Mouse (Mus musculus) embryonic facial prominence, embryonic 15.5 days (tissue): Measurements from ENCODE around the gene Tsc1. TPM values are rescaled to one million over a fixed set of nuclear protein-coding genes. Genes with fewer than 3 reads are reported as not detected.

ENCODE experiments used
- ATAC-seq: fragments of 200-750 bp; cut with Nextera tagmentation; 2 replicates; pipeline ENCODE4 v1.8.0; 2017; ENCODE audit warnings: low read depth, moderate TSS enrichment; ENCODE audit not compliant: insufficient number of reproducible peaks, low FRiP score, low TSS enrichment
- H3K27ac ChIP-seq: fragments of 300-500 bp; sonication (generic); replicated peaks from 2 replicates; pipeline ENCODE4 v1.5.1; 2015; ENCODE audit warnings: mild to moderate bottlenecking, inconsistent platforms
- H3K27me3 ChIP-seq: fragments of 300-500 bp; sonication (generic); 2 replicates; pipeline ENCODE4 v1.6.1; 2015; ENCODE audit warnings: inconsistent platforms
- H3K36me3 ChIP-seq: fragments of 300-500 bp; sonication (generic); 2 replicates; pipeline ENCODE4 v1.6.1; 2015; ENCODE audit warnings: mild to moderate bottlenecking, inconsistent platforms
- H3K4me1 ChIP-seq: fragments of 300-500 bp; sonication (generic); 2 replicates; pipeline ENCODE4 v1.6.1; 2015; ENCODE audit warnings: inconsistent platforms
- H3K4me2 ChIP-seq: fragments of 300-500 bp; sonication (generic); replicated peaks from 2 replicates; pipeline ENCODE4 v1.6.1; 2015; ENCODE audit warnings: mild to moderate bottlenecking, inconsistent platforms
- H3K4me3 ChIP-seq: fragments of 300-500 bp; sonication (generic); replicated peaks from 2 replicates; pipeline ENCODE4 v1.5.1; 2015; ENCODE audit warnings: mild to moderate bottlenecking, inconsistent platforms
- H3K9ac ChIP-seq: fragments of 300-500 bp; sonication (generic); 2 replicates; pipeline ENCODE4 v1.6.1; 2015; ENCODE audit warnings: inconsistent platforms
- H3K9me3 ChIP-seq: fragments of 300-500 bp; sonication (generic); replicated peaks from 2 replicates; pipeline ENCODE4 v1.6.1; 2016; ENCODE audit warnings: inconsistent platforms
- WGBS: fragments of 180-500 bp; shearing (Covaris S2); methylation state at CpG from one replicate; pipeline ENCODE4 v1.1.7; 2015; 5-methylcytosine and 5-hydroxymethylcytosine counted together
- polyA plus RNA-seq: library from polyadenylated mRNA; unstranded; fragments of >200 nt; fragmentation: Nextera tagmentation; extraction: Ambion mirVana; gene quantifications from 2 replicates; pipeline ENCODE4 v1.2.1, GENCODE M21; 2015

The Tsc1 gene
- polyA plus RNA-seq = 17.2 and 18.0 TPM in 2 replicates

DNA sequence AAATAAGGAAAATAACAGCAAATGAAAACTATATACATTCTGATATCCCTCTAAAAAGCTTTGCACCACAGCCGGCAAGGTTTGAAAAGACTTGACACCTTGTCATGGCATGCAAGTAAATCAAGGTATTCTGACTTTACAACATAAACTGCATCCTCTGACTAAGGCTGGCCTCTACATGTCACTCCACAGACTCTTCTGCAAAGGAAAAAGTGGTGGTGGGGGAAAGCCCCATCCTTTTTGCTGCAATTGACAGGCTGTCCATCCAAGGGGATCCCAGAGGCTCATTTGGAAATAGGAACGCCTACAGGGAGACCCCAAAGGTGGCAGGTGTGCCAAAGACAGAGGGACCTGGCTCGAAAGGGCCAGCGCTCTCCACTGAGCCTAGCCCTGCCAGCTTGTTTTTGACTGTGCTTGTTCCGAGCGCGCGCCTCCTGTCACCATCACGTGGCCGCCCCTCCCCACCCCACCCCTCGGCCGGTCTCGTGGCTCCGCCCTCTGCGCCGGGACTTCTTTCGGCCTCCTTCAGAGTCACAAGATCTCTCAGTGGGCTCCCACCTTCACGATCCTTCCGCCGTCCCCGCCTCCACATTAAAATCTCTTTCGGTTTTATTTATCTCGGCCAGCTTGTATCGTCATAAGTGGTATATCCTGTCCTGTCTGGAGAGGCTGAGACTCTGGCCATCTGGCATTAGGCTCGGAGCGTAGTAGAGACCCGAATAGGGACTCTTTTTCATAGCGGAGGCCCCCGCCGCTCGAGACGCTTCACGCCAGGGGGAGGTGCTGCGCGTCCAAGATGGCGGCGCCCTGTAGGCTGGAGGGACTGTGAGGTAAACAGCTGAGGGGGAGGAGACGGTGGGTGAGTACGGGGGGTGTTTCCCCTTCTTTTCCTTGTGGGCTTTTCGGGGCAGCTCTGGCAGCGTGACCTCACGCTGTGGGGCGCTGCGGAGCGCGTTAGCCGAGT is at the start of gene Tsc1:
Gene Tsc1, plus strand, starts transcription at position 768 of the 964 bp plus-strand sequence.
- Histone ChIP-seq H3K9ac (peak within 1 kb of the TSS; percentile 69), H3K36me3 (no peaks in the 10 kb centered on the region), H3K4me1 (peaks cover 35% of the 10 kb centered on the region), H3K27me3 (no peaks in the 10 kb centered on the region), H3K27ac (peak within 1 kb of the TSS; percentile 90), H3K9me3 (no peaks in the 10 kb centered on the region), H3K4me2 (peak within 1 kb of the TSS; percentile 71), H3K4me3 (peak within 1 kb of the TSS; percentile 98)
- 1% methylated on average over 47 of the region's 47 CpGs for WGBS
- peak; percentile 94 for ATAC-seq

DNA sequence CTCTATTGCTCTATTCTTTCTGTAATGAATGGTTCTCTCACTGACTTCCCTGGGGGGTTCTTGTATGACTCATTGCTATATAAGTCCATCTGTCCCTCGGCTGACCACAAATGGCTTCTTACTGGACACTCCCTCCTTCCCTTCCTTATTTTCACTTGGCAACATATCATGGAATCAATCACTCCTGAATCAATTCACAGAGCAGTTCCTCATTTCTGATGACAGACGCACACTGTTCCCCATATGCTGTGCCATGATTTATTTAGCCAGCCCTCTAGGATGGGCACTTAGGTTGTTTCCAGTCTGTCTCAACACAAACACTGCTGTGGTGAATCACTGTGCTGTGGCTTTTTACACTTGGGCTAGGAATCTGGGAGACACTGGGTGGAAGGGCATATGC is 49.5 kb upstream of the Tsc1 start:
- H3K9ac ChIP-seq = no peak overlapping the region
- no peaks in the 10 kb centered on the region for H3K4me1 ChIP-seq
- H3K36me3 ChIP-seq = no peaks in the 10 kb centered on the region
- H3K9me3 ChIP-seq = no peaks in the 10 kb centered on the region
- H3K27ac ChIP-seq = no peak overlapping the region
- H3K4me3 ChIP-seq = no peak overlapping the region
- whole genome bisulfite sequencing = 64% methylated on average over 2 of the region's 2 CpGs
- no peak overlapping the region for H3K4me2 ChIP-seq
- peak; percentile 24; the same call in 1 of the 2 replicates for ATAC-seq
- 0 out of 2 replicates have a peak, but pooled peaks cover 9% of the 10 kb centered on the region for H3K27me3 ChIP-seq

DNA sequence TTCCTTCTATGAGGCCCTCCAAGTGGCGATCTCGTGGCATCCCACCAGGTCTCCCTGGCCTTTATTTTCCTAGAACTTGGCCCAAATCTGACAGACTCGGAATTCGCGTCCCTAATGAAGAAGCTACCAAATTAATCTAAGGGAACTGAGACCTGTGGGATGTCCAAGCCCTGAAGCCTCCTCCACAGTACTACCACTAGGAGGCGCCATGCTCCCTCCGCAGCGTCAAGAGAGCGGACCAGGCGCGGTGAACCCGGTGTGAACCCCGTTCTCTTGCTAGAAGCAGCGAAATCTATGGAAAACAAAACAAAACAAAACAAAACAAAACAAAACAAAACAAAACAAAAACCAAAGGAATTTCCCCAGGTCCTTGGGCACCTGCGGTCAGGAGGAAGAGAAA is 48.2 kb upstream of the Tsc1 start:
- no peak for ATAC-seq
- no peaks in the 10 kb centered on the region for H3K4me1 ChIP-seq
- 0 out of 2 replicates have a peak, but pooled peaks cover 9% of the 10 kb centered on the region for H3K27me3 ChIP-seq
- no peak overlapping the region for H3K9ac ChIP-seq
- H3K4me2 ChIP-seq = no peak overlapping the region
- no peak overlapping the region for H3K4me3 ChIP-seq
- no peaks in the 10 kb centered on the region for H3K36me3 ChIP-seq
- H3K27ac ChIP-seq = no peak overlapping the region
- H3K9me3 ChIP-seq = no peaks in the 10 kb centered on the region
- 4% methylated on average over 15 of the region's 15 CpGs for WGBS

DNA sequence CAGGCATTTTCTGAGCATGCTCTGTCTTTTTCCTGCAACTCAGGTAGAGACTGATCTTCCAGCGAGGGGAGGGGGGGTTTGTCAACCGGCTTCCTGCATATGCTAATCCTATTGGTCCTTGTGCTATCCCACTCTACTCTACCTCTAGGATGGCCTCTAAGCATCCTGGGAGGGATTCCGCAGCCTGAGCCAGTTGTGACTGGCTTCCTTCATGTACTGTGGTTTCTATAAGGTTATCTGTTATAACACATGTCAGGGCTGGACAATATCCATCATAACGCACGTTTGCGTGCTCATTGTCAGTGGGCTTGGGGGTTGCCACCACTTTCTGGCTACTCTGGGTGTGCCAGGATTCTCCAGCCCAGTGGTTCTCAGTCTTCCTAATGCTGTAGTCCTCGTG is 45.0 kb upstream of the Tsc1 start:
- no peaks in the 10 kb centered on the region for H3K9me3 ChIP-seq
- H3K4me2 ChIP-seq = no peak overlapping the region
- no peaks in the 10 kb centered on the region for H3K4me1 ChIP-seq
- no peak overlapping the region for H3K4me3 ChIP-seq
- WGBS = 77% methylated on average over 7 of the region's 7 CpGs
- H3K36me3 ChIP-seq = no peaks in the 10 kb centered on the region
- H3K9ac ChIP-seq = no peak overlapping the region
- no peak overlapping the region for H3K27ac ChIP-seq
- no peak for ATAC-seq
- H3K27me3 ChIP-seq = 0 out of 2 replicates have a peak, but pooled peaks cover 9% of the 10 kb centered on the region

DNA sequence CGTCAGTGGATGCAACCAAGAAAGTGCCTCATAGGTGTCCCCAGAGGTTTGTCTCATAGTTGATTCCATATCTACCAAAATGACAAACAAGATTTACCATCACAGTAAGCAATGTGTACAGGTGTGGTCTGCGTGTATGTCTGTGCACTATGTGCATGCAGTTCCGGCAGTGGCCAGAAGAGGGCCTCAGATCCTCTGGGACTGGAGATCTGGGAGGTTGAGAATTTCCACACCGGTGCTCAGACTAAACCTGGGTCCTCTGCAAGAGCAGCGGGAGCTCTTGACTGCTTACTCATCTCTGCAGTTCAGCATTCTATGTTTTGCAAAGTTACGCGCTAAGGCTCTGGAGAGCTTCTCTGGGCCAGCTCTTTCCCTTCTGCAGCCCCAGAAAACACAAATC is 44.0 kb upstream of the Tsc1 start:
- ATAC-seq = no peak
- 88% methylated on average over 7 of the region's 7 CpGs for WGBS
- H3K27me3 ChIP-seq = 0 out of 2 replicates have a peak, but pooled peaks cover 9% of the 10 kb centered on the region
- no peaks in the 10 kb centered on the region for H3K9me3 ChIP-seq
- no peaks in the 10 kb centered on the region for H3K36me3 ChIP-seq
- H3K4me3 ChIP-seq = no peak overlapping the region
- H3K9ac ChIP-seq = no peak overlapping the region
- no peak overlapping the region for H3K4me2 ChIP-seq
- H3K27ac ChIP-seq = no peak overlapping the region
- H3K4me1 ChIP-seq = no peaks in the 10 kb centered on the region

DNA sequence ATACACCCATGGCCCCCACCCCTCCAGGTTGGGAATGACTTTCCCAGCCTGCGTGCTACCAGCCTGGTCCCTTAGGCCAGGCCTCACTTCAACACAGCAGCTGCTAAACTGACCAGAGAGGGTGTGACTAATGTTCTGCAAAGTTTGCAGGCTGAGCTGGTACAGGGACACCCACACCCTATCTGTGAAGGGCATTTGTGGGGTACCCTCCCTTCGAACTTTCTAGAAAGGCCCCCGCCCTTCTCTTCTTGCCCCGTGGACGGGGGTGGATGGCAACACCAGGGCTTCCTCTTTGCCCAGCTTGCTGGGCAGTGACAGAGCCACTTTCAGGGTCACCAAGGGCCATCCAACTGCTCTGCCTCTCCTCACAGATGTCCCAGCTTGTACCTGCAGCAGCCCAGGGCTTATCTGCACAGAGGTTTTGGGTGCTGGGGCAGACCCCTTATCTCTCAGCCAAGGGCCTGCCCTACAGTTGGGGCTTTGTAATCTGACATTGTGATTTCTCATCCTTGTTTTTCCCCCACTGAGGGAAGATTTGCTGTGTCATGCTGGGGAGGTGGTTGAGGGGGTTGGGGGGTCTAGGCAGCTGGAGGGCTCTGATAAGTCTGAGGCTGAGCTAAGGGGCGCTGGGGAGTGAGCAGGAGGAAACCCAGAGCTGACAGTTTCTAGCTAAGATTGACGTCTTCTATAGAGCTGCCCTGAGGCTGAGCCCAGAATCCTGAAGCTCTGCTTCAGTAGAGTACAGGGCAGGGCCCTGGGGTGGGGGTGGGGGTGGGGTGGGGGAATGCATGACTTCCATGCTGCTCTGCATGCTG is 43.1 kb upstream of the Tsc1 start:
- Histone ChIP-seq H3K4me2 (no peak overlapping the region), H3K4me1 (no peaks in the 10 kb centered on the region), H3K27me3 (0 out of 2 replicates have a peak, but pooled peaks cover 3% of the 10 kb centered on the region), H3K9ac (no peak overlapping the region), H3K27ac (no peak overlapping the region), H3K36me3 (no peaks in the 10 kb centered on the region), H3K9me3 (no peaks in the 10 kb centered on the region), H3K4me3 (no peak overlapping the region)
- ATAC-seq = no peak
- WGBS = 74% methylated on average over 7 of the region's 7 CpGs

DNA sequence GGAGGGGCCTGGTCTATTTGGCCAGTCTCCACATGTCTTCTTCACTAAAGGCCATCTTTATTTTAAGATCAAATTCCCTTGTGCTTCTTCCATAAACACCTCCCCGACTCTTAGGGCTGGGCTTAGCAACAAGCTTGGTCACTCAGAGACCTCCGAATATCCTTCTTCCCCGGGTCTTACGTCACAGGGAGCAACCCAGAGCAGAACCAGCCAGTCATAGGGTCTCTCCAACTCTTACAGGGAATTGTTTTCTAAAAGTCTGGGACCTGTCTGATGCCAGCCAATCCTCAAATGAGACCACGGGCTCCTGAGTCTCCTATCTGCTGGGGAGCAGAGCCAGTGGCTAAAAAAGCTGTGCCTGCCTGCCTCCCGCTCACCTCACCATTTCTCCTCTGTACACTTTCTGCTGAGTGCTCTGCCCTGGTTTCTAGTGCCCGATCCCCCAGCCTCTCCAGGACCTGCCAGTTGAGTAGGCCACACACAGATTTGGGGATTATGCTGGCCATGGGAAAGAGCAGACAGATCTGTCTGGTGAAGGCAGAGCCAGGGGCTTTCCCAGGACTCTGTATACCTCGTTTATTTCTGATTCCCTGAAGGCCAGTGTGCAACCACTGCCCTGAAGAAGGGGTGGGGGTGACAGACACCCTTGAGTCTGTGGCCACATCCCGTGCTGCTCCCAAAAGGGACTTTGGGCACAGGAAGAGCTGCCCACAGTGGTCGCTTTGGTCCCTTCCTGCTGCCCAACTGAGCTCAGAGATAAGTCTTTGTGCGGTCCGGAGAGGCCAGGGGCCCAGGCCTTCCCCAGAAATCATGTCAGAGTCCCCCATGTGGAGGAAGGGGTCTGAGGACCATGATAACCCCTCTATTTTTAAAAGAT is 42.1 kb upstream of the Tsc1 start:
- Histone ChIP-seq H3K27me3 (0 out of 2 replicates have a peak, but pooled peaks cover 2% of the 10 kb centered on the region), H3K9ac (no peak overlapping the region), H3K36me3 (no peaks in the 10 kb centered on the region)

DNA sequence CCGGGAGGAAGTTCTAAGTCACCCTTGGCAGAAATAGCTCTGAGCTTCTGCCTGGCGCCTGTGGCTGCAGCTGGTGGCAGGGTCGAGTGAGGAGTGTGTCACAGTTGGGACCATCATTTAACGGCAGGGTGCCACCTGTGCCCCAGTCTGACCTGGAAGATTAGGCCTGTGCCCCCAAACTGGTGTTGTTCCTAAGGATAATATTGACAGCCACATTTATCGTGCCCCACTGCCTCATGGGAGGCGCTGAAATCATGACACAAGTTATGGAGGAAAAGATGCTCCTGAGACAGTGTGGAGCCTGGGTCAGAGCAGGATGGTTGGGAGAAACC is 41.5 kb upstream of the Tsc1 start:
- Histone ChIP-seq H3K9ac (no peak overlapping the region), H3K4me1 (no peaks in the 10 kb centered on the region), H3K27me3 (no peaks in the 10 kb centered on the region), H3K4me3 (no peak overlapping the region), H3K27ac (no peak overlapping the region), H3K4me2 (no peak overlapping the region), H3K36me3 (no peaks in the 10 kb centered on the region), H3K9me3 (no peaks in the 10 kb centered on the region)
- 73% methylated on average over 6 of the region's 6 CpGs for WGBS
- no peak for ATAC-seq

More for the DNA sequence above, 42.1 kb upstream of the Tsc1 start:
- H3K4me3 ChIP-seq = no peak overlapping the region
- no peak for ATAC-seq
- no peak overlapping the region for H3K4me2 ChIP-seq
- H3K4me1 ChIP-seq = no peaks in the 10 kb centered on the region
- WGBS = 52% methylated on average over 12 of the region's 12 CpGs
- H3K9me3 ChIP-seq = no peaks in the 10 kb centered on the region
- no peak overlapping the region for H3K27ac ChIP-seq

DNA sequence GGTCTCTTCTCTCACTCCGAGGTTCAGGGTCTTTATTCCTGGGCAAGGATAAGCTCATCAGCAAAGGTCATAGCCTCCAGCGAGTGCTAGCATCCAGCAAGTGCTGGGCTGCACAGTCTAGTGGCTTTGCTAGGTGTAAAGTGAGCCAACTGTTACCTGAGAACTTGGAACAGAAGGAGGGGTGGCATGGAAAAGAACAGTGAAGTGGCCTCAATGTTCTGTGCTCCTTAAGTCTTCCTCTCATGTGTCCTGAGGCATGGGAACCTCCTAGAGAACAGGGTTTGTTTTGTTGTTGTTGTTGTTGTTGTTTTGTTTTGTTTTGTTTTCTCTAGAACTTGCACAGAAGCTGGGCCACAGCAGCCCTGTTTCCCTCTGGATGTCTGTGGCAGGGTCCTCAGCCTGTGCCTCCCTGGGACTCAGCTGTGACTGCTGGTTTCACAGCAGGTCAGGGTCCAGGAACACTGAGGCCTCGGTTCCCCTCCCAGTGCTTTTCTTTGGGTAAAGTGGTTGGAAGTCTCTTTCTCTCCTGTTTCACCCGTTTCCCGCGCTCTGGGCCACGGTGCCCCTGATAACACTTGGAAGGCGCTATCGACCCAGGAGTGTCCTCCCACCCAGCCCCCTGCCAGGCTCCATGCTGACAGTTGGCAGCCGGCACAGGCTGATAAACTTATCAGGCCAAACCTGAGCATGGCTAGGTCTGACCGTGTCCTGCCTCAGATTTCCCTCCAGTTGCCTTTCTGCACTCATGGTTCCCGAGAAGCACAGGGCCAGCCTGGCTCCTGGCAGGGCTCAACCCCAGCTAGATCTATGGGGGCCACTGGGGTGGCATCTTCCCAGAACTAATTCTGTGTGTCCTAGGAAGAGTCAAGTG is 39.1 kb upstream of the Tsc1 start:
- Histone ChIP-seq H3K36me3 (no peaks in the 10 kb centered on the region), H3K9ac (no peak overlapping the region), H3K4me2 (no peak overlapping the region), H3K4me1 (0 out of 2 replicates have a peak, but pooled peaks cover under 1% of the 10 kb centered on the region), H3K27ac (no peak overlapping the region), H3K9me3 (no peaks in the 10 kb centered on the region), H3K4me3 (no peak overlapping the region), H3K27me3 (no peaks in the 10 kb centered on the region)
- WGBS = 57% methylated on average over 12 of the region's 12 CpGs
- ATAC-seq = no peak

DNA sequence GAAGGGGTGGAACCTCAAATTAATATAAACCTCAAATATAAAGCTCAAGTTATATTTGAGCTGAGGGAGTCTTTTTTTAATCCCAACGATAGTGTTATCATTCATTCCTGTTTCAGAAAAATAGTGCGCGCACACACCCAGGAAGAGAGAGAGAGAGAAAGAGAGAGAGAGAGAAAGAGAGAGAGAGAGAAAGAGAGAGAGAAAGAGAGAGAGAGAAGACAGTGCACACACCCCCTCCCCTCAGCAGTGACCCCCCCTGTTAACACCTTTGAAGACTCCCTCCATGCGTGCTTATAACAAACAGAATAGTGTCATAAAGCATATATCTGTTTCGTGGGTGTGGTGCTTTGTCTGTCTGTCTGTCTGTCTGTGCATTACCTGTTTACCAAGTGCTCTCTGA is 37.5 kb upstream of the Tsc1 start:
- no peak overlapping the region for H3K4me3 ChIP-seq
- no peak overlapping the region for H3K27ac ChIP-seq
- no peaks in the 10 kb centered on the region for H3K9me3 ChIP-seq
- ATAC-seq = no peak
- WGBS = 83% methylated on average over 5 of the region's 5 CpGs
- no peaks in the 10 kb centered on the region for H3K27me3 ChIP-seq
- no peak overlapping the region for H3K4me2 ChIP-seq
- peaks cover 9% of the 10 kb centered on the region; the same call in 1 of the 2 replicates for H3K4me1 ChIP-seq
- H3K36me3 ChIP-seq = no peaks in the 10 kb centered on the region
- H3K9ac ChIP-seq = no peak overlapping the region
